Mouse (Mus musculus): ENCODE measurements at regions not wholly inside any gene's neighbourhood (a gene's known extent, or its start where the extent isn't known, plus 50 kb on each side); places are given as distances from the start of the nearest gene placed in this dataset.

DNA sequence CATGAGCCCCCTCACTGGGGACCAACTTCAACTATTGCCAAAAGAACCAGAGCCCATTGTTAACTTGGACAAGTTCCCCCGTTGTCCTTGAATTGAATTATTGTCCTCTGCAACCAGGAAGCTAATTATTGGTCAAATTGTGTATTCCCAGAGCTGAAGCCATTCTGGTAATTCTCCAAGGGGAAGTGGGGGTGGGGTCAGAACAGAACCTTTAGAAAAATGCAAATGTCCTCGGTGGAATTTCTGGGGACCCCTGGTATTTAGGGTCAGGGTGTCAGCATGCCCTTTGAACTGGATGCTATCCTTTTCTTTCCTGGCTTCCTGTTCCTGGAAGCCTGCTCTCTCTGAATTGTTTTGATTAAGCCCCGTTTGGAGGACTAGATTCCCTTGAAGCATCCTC lies 312.7 kb upstream of the Dynlrb2 start:
- Histone ChIP-seq H3K4me3 (ENCODE audit: low read depth, low read length) (no peak overlapping the region), H3K9me3 (replicated peaks; ENCODE audit: control insufficient read depth, low read length) (no peaks in the 10 kb centered on the region), H3K27me3 (ENCODE audit: control insufficient read depth, insufficient read depth, low read length) (no peaks in the 10 kb centered on the region), H3K4me1 (ENCODE audit: control insufficient read depth, insufficient read depth) (no peaks in the 10 kb centered on the region), H3K9ac (replicated peaks; ENCODE audit: low read depth, low read length) (no peak overlapping the region), H3K36me3 (replicated peaks; ENCODE audit: control insufficient read depth, insufficient read depth, low read length) (no peaks in the 10 kb centered on the region), H3K27ac (ENCODE audit: low read depth) (no peak overlapping the region), H3K4me2 (ENCODE audit: low read depth, low read length) (no peak overlapping the region)
- DNase-seq (ENCODE audit: low spot score) (no peak), ATAC-seq (ENCODE audit: insufficient read depth, low read depth) (no peak)
- WGBS = 46% methylated on average over 3 of the region's 3 CpGs
- TF ChIP-seq CTCF (IDR thresholded peaks at IDR 0.05; ENCODE audit: low read depth) (no peak), EP300 (IDR thresholded peaks at IDR 0.05; ENCODE audit: low read depth) (no peak)

DNA sequence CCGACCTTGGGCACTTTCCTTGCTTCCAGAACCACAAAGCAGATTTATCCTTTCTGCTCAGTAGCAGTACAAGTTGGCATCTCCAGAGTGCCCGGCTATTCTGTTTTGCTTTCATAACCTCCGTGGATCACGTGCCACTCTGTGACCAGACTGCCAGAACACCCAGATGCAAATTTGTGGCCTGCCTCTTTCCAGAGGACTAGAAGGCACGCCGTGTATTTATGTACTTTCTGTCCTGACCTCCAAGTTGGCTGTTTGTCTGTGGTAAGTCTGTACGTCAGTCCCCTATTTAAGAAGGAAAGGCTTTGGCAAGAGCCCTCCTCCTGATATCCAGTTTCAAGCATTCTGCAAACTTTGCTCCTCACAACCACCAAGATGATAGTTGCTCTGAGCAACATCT lies 319.6 kb upstream of the Dynlrb2 start:
- TF ChIP-seq CTCF (IDR thresholded peaks at IDR 0.05; ENCODE audit: low read depth) (no peak), EP300 (IDR thresholded peaks at IDR 0.05; ENCODE audit: low read depth) (no peak)
- Histone ChIP-seq H3K4me2 (ENCODE audit: low read depth, low read length) (no peak overlapping the region), H3K27me3 (ENCODE audit: control insufficient read depth, insufficient read depth, low read length) (no peaks in the 10 kb centered on the region), H3K4me1 (ENCODE audit: control insufficient read depth, insufficient read depth) (no peaks in the 10 kb centered on the region), H3K27ac (ENCODE audit: low read depth) (no peak overlapping the region), H3K9ac (replicated peaks; ENCODE audit: low read depth, low read length) (no peak overlapping the region), H3K4me3 (ENCODE audit: low read depth, low read length) (no peak overlapping the region), H3K36me3 (replicated peaks; ENCODE audit: control insufficient read depth, insufficient read depth, low read length) (no peaks in the 10 kb centered on the region), H3K9me3 (replicated peaks; ENCODE audit: control insufficient read depth, low read length) (no peaks in the 10 kb centered on the region)
- ATAC-seq (ENCODE audit: insufficient read depth, low read depth) = no peak
- DNase-seq (ENCODE audit: low spot score) = no peak
- 87% methylated on average over 7 of the region's 7 CpGs for WGBS

DNA sequence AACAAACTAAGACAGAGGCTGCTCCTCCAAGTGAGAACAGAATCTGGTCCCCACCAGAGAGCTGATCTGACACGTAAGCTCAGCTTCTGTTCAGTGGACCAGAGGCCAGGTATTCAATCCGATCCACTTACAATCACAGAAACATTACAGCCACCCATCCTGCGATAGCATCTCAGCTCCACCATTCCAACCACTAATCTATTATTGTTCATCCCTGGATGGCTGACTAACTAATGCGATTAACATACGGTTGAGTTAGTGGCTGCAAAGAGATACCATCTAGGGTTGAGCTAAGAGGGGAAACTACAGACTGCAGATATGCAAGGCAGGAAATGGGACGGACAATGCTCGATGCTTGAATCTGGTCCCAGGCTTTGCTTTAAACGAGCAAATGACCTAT lies 320.5 kb upstream of the Dynlrb2 start:
- WGBS = 61% methylated on average over 8 of the region's 8 CpGs
- Histone ChIP-seq H3K27ac (ENCODE audit: low read depth) (no peak overlapping the region), H3K9ac (replicated peaks; ENCODE audit: low read depth, low read length) (no peak overlapping the region), H3K4me2 (ENCODE audit: low read depth, low read length) (no peak overlapping the region), H3K9me3 (replicated peaks; ENCODE audit: control insufficient read depth, low read length) (no peaks in the 10 kb centered on the region), H3K27me3 (ENCODE audit: control insufficient read depth, insufficient read depth, low read length) (no peaks in the 10 kb centered on the region), H3K4me3 (ENCODE audit: low read depth, low read length) (no peak overlapping the region), H3K36me3 (replicated peaks; ENCODE audit: control insufficient read depth, insufficient read depth, low read length) (no peaks in the 10 kb centered on the region), H3K4me1 (ENCODE audit: control insufficient read depth, insufficient read depth) (no peaks in the 10 kb centered on the region)
- TF ChIP-seq CTCF (IDR thresholded peaks at IDR 0.05; ENCODE audit: low read depth) = no peak
- TF ChIP-seq EP300 (IDR thresholded peaks at IDR 0.05; ENCODE audit: low read depth) = no peak
- DNase-seq (ENCODE audit: low spot score) (no peak), ATAC-seq (ENCODE audit: insufficient read depth, low read depth) (no peak)

DNA sequence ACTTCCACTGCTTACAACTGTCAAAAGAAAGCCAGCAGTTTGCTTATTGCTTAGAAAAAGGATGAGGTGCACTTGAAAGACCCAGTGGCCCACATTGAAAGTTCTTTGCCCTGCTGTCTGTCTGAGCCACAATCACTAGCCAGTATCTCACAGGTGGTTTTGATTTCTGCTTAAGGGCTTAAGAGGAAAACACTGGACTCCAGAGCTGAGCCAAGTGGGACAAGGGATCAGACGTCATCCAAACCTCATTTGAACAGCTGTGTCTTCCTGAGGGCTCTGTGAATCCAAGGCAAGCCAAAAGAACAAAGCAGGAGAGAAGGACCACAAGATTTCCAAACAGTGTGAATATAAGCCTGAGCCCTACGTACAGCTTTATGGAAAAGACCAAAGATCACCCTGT lies 326.8 kb upstream of the Dynlrb2 start:
- Histone ChIP-seq H3K27me3 (ENCODE audit: control insufficient read depth, insufficient read depth, low read length) (no peaks in the 10 kb centered on the region), H3K4me3 (ENCODE audit: low read depth, low read length) (no peak overlapping the region), H3K9me3 (replicated peaks; ENCODE audit: control insufficient read depth, low read length) (no peaks in the 10 kb centered on the region), H3K27ac (ENCODE audit: low read depth) (no peak overlapping the region), H3K9ac (replicated peaks; ENCODE audit: low read depth, low read length) (no peak overlapping the region), H3K4me2 (ENCODE audit: low read depth, low read length) (no peak overlapping the region), H3K4me1 (ENCODE audit: control insufficient read depth, insufficient read depth) (no peaks in the 10 kb centered on the region), H3K36me3 (replicated peaks; ENCODE audit: control insufficient read depth, insufficient read depth, low read length) (no peaks in the 10 kb centered on the region)
- TF ChIP-seq CTCF (IDR thresholded peaks at IDR 0.05; ENCODE audit: low read depth) = no peak
- no peak for TF ChIP-seq EP300 (IDR thresholded peaks at IDR 0.05; ENCODE audit: low read depth)
- DNase-seq (ENCODE audit: low spot score) (no peak), ATAC-seq (ENCODE audit: insufficient read depth, low read depth) (no peak)
- 58% methylated on average over 2 of the region's 2 CpGs for WGBS

DNA sequence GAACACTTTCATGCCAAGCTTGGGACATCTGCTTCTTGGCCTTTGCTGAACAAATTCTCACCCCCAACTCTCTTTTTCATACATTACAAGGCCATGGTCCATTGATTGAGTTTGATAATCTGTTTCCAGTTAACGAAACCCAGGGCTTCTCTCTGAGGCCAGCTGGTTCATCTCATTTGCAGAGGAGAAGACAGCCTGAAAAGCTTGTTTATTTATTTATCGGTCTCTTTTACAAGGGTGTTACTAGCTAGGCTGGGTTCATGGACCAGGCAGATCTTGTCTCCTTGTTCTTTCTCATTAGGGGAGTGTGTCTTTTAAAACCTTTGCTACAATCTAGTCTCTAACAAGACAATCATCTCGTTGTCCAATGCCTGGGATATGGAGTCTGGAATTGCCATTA lies 329.9 kb upstream of the Dynlrb2 start:
- Histone ChIP-seq H3K4me2 (ENCODE audit: low read depth, low read length) (no peak overlapping the region), H3K9me3 (replicated peaks; ENCODE audit: control insufficient read depth, low read length) (no peaks in the 10 kb centered on the region), H3K4me1 (ENCODE audit: control insufficient read depth, insufficient read depth) (no peaks in the 10 kb centered on the region), H3K4me3 (ENCODE audit: low read depth, low read length) (no peak overlapping the region), H3K9ac (replicated peaks; ENCODE audit: low read depth, low read length) (no peak overlapping the region), H3K27ac (ENCODE audit: low read depth) (no peak overlapping the region), H3K27me3 (ENCODE audit: control insufficient read depth, insufficient read depth, low read length) (no peaks in the 10 kb centered on the region), H3K36me3 (replicated peaks; ENCODE audit: control insufficient read depth, insufficient read depth, low read length) (no peaks in the 10 kb centered on the region)
- no peak for TF ChIP-seq EP300 (IDR thresholded peaks at IDR 0.05; ENCODE audit: low read depth)
- no peak for TF ChIP-seq CTCF (IDR thresholded peaks at IDR 0.05; ENCODE audit: low read depth)
- no peak for ATAC-seq (ENCODE audit: insufficient read depth, low read depth)
- DNase-seq (ENCODE audit: low spot score) = no peak
- 53% methylated on average over 3 of the region's 3 CpGs for WGBS

DNA sequence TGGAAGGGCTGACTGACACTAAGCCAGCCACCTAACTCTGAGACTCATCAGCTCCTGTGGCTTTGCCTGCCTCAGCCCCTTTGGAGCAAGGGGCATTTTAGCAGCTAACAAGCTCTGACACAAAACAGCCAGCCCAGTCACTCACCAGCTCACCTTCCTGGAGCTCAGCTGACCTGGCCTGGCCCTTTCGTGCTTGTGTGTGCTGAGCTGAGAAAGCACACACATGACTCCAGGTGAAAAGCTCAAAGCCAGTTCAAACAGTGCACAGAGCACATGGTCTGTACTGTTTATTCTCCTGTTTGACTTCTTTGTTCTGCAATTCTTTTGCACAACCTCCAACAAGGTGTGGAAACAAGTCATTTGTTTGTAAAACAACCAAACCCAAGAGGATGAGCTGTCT lies 330.8 kb upstream of the Dynlrb2 start:
- TF ChIP-seq EP300 (IDR thresholded peaks at IDR 0.05; ENCODE audit: low read depth) = no peak
- no peak for TF ChIP-seq CTCF (IDR thresholded peaks at IDR 0.05; ENCODE audit: low read depth)
- ATAC-seq (ENCODE audit: insufficient read depth, low read depth) = no peak
- Histone ChIP-seq H3K27ac (ENCODE audit: low read depth) (no peak overlapping the region), H3K9ac (replicated peaks; ENCODE audit: low read depth, low read length) (no peak overlapping the region), H3K4me2 (ENCODE audit: low read depth, low read length) (no peak overlapping the region), H3K4me3 (ENCODE audit: low read depth, low read length) (no peak overlapping the region), H3K27me3 (ENCODE audit: control insufficient read depth, insufficient read depth, low read length) (no peaks in the 10 kb centered on the region), H3K9me3 (replicated peaks; ENCODE audit: control insufficient read depth, low read length) (no peaks in the 10 kb centered on the region), H3K4me1 (ENCODE audit: control insufficient read depth, insufficient read depth) (no peaks in the 10 kb centered on the region), H3K36me3 (replicated peaks; ENCODE audit: control insufficient read depth, insufficient read depth, low read length) (no peaks in the 10 kb centered on the region)
- DNase-seq (ENCODE audit: low spot score) = no peak
- WGBS = 56% methylated on average over 1 of the region's 1 CpGs
